Mouse (Mus musculus) layer of hippocampus, postnatal 14 days (tissue): ENCODE results near the gene Dnah1. TPM values are rescaled to one million over a fixed set of nuclear protein-coding genes. Genes with fewer than 3 reads are reported as not detected.

Experiments
- DNase-seq, 2 experiments: peaks; one replicate each; pipeline ENCODE4 v3.0.0; 2021 to 2022; ENCODE audit warnings: low spot score in 2 of 2, mixed read lengths in 1 of 2
- total RNA-seq, 2 experiments: library from RNA; stranded (reverse); gene quantifications; 2 replicates each; pipeline ENCODE4 v1.2.3; 2021

Gene Dnah1
- total RNA-seq, 2 experiments from 2014 or later: 2.4 TPM

DNA sequence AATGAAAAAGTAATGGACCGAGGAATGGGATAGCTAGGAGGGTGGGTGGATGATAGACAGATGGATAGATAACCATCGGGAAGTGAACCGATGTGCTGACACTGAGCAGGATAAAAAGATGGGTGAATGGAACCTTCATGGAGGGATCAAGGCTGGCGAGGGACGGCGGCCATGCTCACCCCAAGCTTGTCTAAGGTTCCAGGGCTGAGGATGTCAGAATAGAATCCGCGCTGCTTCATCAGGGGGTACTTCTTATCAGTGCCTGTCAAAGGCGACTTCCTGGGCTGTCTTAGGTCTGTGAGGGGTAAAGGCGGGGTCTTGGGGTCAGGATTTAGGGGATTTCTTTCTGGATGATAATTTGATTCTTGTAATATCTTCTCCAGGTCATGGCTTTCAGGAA lies 4.2 kb downstream of the Dnah1 start:
- no peak for DNase-seq

DNA sequence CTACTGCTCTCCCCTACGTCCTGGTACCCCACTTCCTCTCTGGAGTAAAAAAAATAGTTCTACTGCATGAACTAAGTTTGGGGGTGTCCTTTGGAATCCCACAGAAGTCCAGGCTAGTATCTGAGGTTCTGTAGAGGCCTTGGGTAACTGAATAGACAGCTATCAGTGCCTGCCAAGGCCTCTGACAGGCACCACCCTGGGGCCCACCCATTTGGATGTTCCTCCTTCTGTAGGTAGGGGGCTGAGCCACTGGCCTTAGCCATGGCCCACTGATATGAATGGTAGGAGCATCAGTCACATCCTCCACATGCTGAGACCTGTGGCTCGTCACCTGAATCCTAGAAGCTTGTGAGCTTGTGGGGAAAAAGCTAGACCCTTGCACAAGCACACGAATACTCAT lies 5.9 kb downstream of the Dnah1 start:
- DNase-seq: no peak

DNA sequence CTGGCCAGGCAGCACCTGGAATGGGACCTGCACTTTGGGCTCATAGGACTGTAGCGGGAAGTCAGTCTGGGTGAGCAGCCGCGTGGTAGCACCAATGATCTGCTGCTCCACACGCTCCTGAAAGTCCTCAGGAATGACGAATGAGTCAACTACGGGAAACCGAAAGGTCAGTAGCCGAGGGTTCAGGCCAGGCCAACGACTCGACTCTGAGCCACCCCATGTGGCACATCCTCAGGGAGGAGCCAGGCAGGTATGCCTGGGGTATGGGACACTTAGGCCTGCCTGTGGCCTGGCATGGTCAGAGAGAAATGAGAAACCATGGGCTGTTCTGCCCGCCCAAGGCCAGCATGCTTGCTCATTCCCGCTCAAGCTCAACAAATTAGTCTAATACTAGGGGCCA lies 7.1 kb downstream of the Dnah1 start:
- no peak for DNase-seq

DNA sequence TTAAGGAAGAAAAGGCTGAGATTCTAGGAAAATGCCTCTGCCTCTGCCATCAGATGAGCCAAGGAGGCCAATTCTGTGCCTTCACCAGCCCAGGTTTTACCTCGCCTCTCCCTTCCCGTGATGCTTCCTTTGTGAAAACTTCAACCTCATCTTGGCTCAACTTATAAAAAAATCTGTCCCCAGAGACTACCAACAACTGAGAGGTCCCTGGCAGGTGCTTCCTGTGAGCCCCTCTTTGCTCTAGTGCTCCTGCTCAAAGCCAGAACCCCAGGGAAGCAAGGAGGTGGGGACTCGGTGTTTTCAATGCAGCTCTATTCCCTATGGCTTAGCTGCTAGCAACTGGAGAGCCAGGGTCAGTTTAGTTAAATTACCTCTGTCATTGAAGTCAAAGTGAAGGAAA lies 10.5 kb downstream of the Dnah1 start:
- DNase-seq: no peak

DNA sequence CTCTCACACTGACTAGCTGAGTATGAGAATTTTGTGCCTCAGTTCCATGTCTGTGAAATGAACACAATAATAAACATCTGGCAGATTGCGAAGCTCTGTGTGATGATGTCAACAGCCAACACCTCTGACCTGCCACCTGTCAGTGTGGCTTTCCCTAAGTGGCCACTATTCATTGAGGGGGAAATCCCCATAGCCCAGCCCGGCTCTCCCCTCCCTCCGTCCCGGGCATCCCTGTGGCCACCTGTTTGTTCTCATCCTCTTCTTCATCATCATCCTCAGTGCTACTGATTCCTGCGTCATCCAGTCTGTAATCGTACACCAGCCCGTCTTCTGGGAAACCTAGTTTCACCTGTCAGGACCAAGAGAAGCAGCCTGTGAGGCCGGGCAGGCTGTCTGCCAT lies 38.0 kb downstream of the Dnah1 start:
- no peak for DNase-seq

- DNase-seq: peak; percentile 73 to 81
Observed at GRCm38 (mm10) chr14:31272164-31272563, 51.5 kb downstream of the Dnah1 start.

GRCm38 (mm10) chr14:31271121-31271520 lies 52.6 kb downstream of the Dnah1 start:
- no peak for DNase-seq

DNA sequence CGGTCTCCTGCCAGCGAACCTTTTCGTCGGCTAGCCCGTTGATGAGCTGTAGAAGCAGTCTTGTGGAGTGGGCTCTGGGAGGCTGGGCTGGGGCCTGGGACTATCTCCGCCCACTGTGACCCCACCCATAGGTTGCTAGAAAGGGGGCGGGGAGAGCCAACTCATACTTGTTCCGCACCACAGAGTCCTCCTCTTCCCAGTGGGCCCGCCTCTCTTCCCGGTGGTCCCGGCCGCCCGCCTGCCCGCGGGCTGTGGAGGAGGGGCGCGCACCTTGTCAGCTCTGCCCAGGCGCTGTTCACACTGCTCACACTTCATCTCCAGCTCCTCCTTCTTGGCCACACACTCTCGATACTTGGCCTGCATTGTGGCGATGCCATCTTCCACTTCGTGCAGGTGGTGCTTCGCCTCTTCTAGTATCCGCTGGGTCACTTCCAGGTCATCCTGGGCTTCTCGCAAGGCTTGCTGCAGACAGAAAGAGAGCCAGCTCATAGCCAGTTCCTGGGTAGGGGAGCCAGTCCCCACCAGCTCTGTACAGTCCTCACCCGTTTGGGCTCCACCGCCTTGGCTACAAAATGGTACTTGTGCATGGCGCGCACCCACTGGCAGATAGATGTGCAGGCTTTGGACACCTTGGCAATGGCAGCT lies 54.1 kb downstream of the Dnah1 start:
- DNase-seq: peak; percentile 41 to 42

GRCm38 (mm10) chr14:31268301-31269001 lies 55.2 kb downstream of the Dnah1 start:
- DNase-seq: peak; percentile 59 to 62

DNA sequence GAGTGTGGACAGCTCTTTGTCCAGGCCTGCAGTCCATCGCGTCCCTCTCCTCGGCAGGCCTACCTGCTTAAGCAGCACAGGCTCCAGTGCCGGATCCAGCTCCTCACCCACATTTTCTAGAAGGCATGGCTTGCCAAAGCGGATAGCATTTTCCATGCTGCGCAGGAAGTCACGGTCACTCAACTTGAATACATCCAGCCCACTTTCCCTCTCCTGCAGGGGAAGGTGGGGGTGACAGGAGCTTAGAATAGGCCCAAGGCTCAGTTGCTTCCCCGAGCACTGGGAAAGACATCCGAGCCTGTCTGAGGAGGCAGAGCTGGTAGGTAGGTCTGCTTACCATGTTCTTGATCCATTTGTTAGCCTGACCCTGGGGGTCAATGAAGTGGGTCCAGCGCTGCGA lies 56.0 kb downstream of the Dnah1 start:
- no peak for DNase-seq

- DNase-seq: no peak
Observed at GRCm38 (mm10) chr14:31260932-31261331, 62.8 kb downstream of the Dnah1 start.

- no peak for DNase-seq
Observed at GRCm38 (mm10) chr14:31260374-31260773, 63.3 kb downstream of the Dnah1 start.

GRCm38 (mm10) chr14:31258476-31259050 lies 65.1 kb downstream of the Dnah1 start:
- DNase-seq: no peak

DNA sequence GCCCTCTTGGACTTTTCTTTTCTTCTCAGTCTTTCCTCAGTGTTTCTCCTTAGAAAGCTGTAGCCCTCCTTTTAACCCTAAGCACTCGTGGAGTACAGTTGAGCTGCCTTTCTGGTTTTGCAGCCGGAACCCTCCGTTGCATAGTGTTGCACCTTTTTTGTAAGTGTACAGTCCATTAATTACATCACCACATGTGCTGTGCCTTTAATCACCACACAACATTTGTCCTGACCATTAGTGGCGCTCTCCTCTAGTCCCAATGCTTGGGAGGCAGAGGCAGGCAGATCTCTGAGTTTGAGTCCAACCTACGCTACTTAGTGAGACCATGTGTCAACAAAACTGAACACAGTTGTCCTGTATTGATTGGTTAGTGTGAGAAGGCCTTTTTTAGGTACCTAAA lies 71.6 kb downstream of the Dnah1 start:
- no peak for DNase-seq

- no peak for DNase-seq
Observed at GRCm38 (mm10) chr14:31251626-31252025, 72.1 kb downstream of the Dnah1 start.

GRCm38 (mm10) chr14:31251084-31251604 lies 72.6 kb downstream of the Dnah1 start, which contains the start of the genes Phf7 and Bap1:
Gene Phf7, minus strand, starts transcription at chr14:31251317.
Gene Bap1, plus strand, starts transcription at chr14:31251450.
- peak; percentile 95 to 97 for DNase-seq

DNA sequence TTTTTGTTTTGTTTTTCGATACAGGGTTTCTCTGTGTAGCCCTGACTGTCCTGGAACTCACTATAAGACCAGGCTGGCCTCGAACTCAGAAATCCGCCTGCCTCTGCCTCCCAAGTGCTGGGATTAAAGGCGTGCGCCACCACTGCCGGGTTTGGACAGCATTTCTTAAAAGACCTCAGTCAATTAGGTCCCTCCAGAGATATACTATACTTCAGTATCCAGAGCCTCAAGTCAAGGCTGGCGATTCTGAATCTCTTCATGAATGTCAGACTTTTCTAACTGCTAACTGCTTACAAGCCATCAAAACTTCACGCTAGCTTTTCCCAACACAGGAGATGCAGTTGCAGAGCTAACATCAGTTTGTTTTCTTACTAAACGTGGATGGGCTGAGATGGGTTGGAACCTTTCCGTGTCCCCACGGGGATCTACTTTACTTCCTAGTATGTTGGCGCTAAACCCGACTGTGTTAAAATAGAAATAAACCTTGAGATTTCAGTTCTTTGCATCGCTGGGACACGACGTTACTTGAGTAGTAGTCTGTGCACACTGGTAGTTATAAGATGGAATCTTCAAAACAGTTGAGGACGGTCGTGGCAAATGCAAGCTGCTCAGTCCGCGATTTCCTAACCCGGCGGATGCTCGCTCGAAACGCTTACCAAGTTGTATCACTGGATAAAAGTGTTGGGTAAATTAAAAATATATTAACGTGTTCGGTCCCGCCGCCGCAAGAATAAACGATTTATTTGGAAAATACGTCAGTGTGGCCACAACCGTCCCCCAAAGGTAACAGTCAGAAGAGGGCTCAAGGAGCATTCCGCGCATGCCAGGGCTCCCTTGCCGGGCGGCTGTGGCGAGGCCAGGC lies 73.2 kb downstream of the Dnah1 start:
- DNase-seq: no peak

- DNase-seq: no peak
Observed at GRCm38 (mm10) chr14:31248396-31248795, 75.3 kb downstream of the Dnah1 start.

DNA sequence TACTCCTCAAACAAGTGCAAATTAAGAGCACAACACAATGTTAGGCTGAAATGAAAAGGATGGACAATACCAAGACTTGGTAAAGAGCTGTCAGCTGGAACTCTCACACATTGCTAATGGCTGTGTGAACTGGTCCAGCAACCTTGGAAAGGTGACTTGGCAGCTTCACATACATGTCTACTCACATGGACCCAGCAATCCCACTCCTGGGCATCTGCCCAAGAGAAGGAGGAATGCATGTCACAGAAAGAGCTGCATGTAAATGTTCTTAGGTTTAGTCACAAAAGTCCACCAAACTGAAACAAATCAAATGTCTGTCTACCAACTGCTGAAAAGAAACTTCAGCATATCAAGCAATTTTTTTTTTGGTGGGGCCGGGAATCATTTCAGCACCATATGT lies 77.8 kb downstream of the Dnah1 start:
- no peak for DNase-seq

- DNase-seq: no peak
Observed at GRCm38 (mm10) chr14:31244777-31245176, 78.9 kb downstream of the Dnah1 start.

GRCm38 (mm10) chr14:31240528-31240927 lies 83.2 kb downstream of the Dnah1 start:
- no peak for DNase-seq
